Mouse (Mus musculus) adrenal gland, postnatal 25 days (tissue): ENCODE measurements around the gene Sipa1l1. TPM values are rescaled to one million over a fixed set of nuclear protein-coding genes. Genes with fewer than 3 reads are reported as not detected.

Experiments used
- DNase-seq: peaks from one replicate; pipeline ENCODE4 v3.0.0; 2021; ENCODE audit warnings: mixed read lengths
- long read RNA-seq: library from polyadenylated mRNA; stranded (forward); transcript quantifications from one replicate; pipeline ENCODE4 v2.0.0, GENCODE M21; 2021
- total RNA-seq: library from RNA; stranded (reverse); gene quantifications from 2 replicates; pipeline ENCODE4 v1.2.3, GENCODE M21; 2021

Gene Sipa1l1
- 30.1 and 30.6 TPM in 2 replicates for total RNA-seq
- long read RNA-seq, partial matches to known transcripts = 2 of 4 reads
- long read RNA-seq, other reads (novel, unspliced or antisense) = 2 of 4 reads

DNA sequence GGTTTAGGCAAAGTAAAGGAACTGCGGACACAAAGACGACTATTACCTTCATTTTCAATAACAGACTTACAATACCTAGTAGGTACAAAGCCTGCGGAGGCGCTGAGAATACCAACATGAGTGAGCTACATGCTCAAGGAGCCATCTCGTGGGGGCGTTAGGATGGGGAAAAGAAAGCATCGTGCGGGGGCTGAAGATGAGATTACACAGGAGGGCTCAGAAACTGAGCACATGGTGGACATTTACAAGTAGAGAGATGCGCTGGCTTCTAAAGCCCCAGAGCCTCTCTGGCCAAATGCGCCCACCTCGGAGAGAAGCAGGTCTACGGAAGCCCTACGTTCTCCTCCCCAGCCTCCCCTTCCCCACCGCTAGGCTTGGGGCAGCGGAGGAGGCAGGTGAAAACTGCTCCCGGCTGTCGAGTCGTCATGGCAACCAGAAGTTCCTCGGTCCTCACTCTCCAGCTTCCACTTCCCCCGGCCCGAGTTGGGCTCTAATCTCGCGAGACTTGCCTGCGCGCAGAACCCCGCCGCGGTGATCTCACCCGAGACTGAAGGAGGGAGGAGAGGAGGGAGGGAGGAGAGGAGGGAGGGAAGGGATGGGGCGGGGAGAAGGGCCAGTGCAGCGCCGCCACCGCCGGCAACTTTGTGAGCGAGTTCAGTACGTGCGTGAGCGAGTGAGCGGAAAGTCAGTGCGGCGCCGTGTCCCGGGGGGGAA lies at the start of gene Sipa1l1:
TSS of gene Sipa1l1 (plus strand) at position 501 of the 714 bp plus-strand sequence.
- peak; percentile 94 for DNase-seq

DNA sequence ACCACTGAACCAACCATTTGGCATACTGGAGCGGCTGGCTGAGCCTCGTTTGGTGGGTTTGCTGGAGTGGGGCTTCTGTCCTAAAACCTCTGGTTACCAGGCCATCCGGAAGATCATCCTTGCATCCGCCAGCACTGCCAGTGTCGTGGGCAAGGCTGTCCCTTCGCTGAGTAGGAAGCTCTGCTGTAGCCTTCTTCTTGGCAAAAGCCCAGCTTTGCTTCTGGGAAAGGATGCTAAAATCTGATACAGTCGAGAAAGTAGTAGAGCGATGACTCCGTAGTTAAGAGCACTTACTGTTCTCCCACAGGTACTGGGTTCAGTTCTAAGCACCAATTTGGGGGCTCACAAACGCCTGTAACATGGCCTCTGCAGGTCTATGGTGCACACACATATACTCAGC lies 47.2 kb upstream of the Sipa1l1 start:
- no peak for DNase-seq

DNA sequence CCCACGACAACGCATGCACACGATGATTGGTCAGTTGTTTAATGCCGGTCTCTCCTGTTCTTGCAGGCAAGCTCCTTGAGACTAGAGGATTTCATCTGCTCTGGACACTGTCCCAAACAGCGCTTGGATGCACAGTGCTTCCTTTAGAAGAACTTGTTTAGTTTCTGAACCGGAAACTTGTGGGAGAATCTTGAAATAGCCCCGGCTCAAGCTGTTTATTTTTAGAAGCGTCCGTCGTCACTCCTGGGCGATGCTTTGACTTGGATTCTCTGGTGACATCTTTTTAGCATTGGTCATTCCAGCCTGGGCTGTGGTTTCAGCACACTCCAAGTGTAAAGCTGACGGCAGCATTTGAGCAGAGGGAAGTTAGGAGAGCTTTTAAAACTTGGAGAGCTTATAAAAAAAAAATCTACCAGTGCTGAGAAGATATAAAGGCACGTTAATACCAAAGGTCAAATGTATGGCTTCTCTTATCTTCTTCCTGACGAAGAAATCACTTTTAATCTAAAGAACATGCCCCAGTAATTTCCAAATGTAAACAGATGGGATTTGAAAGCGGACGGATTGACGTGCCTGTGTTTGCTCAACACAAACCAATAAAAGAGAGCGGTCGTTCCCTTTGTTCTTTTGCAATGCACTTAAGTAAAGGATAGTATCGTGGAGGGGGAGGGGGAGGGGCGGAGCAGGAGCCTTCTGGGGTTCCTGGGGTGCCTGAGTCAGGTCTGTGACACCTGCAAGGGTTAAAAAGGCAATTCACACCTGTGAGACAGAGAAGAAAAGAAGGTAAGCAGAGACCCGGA lies 46.5 kb upstream of the Sipa1l1 start:
- DNase-seq = peak; percentile 6

DNA sequence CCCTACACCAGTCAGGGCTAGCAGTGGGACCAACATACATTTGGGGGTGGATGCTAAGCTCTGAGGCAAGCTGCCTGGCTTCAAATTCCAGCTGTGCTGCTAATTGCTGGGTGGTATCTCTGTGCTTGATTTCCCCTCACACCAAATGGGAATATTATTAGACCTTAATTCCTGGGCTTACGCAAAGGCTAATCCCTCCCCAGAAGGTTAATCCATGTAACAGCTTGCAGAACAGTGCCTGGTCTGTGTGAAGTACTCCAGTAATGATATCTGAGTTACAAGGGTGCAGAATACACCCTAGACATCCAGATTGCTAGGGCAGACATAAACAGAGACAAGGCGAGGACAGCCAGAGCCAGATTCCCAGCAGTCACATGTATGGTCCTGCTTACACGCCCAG lies 42.3 kb upstream of the Sipa1l1 start:
- no peak for DNase-seq

DNA sequence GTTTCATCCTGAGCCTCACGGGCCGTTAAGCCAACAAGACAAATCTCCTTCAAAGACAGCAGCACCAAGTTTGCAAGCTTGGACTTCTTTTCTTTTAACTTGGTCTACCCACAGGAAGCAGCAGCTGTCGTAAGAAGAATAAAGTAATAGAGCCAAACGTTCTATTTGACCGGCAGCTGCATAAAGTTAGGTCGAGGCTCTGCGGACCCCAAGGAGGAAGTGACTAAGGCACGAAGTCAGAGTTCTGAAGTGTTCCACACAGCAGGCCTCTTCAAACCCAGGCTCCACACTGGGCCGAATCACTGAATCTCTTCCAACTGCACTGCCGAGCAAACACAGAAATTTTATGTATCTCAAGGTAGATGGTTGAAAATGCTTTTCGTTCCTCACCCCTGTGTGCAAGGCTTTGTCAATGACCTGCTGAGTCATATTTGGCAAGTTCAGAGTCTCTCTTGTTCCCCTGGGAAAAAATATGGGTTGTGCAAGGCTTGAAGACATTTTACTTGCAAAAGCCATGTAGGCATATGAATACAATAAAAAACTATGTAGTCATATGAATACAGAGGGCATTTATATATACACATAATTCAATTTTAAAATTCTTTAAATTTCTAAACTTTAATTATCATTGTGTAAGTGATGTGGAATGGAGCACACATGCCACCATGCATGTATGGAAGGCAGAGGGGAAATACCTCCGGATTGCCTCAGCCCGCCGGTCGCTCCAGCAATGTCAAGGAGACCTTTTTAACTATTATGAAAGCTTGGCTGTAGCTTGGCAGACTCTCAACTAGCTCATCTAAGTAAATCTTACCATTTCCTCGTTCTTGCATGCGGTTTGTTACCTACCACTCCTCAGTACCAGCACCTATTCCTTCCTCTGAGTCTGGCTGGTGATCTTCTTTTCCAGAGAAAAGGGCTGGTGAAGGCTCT lies 29.6 kb upstream of the Sipa1l1 start:
- no peak for DNase-seq

DNA sequence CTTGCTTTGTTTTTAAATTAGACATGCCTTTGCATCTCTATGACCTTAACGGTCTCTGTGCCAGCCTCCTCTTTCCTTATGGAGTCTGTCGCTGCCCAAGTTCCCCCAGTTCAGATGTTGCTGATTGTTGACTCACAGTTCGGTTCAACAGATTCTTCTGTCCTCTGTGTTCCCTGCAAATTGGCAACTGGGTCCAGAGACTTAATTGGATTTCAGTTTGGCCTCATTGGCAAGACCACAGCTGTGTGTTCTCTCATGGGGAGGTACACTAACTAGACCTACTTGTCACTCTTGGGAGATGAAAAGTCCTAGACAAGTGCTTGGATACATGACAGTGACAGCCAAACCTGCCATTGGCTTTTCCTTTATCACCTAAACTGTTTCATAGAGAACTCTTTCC lies 25.7 kb upstream of the Sipa1l1 start:
- DNase-seq = no peak

DNA sequence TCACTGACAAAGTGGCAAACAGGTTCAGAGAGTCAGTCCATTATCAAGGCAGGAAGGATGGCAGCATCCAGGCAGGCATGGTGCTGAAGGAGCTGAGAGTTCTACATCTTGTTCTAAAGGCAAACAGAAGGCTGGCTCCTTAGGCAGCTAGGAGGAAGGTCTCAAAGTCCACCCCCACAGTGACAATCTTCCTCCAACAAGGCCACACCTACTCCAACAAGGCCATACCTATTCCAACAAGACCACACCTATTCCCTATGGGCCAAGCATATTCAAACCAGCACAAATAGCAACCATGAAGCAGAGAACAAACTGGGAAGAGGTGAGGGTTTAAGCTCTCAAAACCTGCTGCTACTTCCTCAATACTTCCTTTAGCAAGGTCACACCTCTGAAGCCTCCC lies 23.9 kb upstream of the Sipa1l1 start:
- no peak for DNase-seq

DNA sequence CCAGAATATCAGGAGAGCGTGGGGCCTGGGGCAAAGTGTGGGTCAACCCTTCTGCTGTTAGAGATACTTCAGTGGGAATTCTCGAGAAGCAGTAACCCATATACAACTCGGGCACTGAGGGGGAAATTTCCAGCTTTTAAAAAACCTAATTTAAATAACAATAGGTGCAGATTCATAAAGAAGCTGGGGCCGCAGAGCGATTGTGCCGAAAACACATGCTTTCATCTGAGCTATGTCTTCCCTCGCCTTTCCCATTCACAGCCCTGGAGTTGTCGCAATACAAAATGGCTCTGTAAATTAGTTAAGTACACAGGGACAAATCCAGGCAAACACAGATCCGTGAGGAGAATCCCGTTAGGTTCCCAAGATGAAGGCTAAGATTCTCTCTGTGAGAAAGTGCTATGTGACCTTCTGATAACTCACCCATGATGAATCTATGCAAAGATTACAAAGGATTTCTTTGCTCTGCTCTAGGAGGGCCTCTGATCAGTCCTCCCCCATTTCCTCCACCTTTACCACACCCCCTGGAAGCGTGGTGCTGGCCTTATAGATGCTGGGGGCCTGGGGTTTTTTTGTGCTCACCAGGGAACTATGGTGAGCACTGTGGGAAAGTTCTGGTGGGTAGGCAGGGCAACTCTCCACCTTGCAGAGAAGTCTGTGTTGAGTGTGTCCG lies 22.0 kb upstream of the Sipa1l1 start:
- no peak for DNase-seq

DNA sequence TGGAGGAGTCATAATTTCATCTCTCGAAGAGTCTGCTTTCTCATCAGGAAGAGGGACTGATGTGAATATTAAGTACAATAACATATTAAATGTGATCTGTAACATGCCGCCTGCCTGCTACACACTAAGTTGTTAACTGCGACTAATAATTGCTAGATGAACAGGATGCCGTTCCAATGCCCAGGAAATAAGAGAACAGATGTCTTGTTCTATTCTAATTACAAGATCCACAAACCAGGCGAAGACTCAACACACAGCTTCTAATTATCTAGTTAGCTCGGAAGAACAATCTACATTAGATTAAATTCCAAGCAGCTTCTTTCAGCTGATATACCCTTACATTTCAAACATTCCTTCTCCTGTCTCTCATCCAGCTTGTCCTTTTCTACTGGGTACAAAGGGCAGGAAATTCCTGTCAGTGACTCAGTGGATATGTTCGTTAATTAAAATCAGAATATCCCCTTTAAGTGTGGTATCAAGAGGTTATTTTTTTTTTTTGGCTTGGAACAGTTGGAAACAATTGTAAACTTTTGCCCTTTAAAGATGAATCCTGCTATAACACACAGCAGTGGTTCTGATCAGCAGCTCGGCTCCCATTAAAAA lies 20.7 kb upstream of the Sipa1l1 start:
- no peak for DNase-seq

DNA sequence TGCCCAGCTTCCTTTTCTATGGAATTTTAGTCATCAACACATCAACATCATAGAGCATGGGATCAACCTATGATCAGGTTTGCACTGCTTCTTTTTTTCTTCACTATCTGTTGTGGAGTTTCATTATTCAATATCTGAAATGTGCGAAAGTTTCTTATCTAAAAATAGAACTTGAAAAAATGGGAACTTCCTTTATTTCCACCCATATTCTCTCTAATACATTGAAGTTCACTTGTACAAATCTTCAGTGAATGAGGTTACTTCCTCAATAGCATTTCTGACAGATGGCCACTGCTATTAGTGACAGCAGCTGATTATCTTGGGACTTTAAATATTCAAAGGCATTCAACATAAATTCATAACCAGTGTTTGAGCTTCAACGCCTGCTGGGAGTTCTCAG lies 18.1 kb upstream of the Sipa1l1 start:
- no peak for DNase-seq

DNA sequence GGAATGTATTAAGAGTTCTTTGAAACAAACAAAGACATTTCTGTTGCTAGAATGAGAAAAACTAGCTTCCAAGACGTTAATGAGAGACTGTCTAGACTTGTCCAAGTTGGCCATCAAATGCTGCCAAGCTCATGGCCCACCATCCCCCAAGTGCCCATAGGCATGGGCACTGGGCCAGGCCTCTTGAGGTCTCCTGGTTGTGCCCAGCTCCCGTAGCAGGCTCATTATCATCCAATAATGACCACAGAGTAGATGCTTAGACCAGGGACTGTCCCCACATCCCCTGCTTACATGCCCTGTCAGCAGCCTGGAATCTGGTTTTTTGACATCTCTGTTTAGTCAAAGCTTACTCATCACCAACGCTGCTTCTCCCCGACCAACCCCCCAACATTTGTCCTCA lies 14.6 kb upstream of the Sipa1l1 start:
- no peak for DNase-seq

DNA sequence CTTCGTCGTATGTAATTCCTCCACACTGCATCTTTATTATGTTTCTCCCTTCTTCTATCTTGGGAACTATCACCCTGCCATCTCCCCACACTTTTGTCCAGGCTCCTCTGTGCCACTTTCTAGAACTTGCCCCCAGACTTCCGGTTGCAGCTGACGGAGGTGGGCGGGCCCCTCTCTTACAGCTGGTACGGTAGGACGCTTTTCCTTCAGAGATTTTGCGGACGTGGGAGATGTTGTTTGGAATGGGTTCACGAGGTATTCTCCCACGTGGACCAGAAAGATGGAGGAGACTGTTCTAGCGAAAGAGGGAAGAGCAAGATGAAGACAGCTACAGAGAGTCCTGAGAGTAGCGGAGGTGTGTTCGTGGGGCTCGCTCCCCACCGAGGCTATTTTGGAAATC lies 10.6 kb upstream of the Sipa1l1 start:
- DNase-seq = no peak

DNA sequence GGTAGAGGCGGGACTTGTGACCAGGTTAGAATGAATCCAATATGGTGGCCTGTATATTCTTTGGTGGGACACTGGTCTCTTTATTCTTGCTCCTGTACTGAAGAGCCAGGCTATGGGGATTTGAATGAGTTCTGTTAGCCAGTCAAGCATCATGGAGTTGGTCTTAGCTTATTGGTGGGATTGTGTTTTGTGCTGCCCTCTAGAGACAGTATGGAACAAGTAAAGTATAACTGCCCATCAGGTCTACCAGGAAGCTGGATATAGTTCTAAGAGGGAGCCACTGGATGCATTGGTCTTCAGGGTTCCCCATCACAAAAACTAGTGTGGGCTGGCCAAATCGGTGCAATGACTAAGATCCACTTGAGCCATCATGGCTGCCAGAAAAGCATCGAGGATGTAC lies 9.7 kb upstream of the Sipa1l1 start:
- no peak for DNase-seq

DNA sequence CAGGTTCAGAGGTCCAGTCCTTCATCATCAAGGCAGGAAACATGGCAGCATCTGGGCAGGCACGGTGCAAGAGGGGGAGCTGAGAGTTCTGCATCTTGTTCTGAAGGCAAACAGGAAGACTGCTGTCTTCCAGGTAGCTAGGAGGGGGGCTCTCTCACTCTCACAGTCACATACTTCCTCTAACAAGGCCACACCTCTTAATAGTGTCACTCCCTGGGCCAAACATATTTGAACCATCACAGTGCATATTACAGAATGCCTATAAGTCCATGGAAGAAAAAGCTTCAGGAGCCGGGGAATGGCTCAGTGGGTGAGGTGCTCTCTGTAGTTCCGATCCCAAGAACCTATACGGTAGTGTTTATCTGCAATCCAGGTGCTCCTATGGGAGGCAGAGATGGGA lies 3.5 kb upstream of the Sipa1l1 start:
- DNase-seq = no peak

DNA sequence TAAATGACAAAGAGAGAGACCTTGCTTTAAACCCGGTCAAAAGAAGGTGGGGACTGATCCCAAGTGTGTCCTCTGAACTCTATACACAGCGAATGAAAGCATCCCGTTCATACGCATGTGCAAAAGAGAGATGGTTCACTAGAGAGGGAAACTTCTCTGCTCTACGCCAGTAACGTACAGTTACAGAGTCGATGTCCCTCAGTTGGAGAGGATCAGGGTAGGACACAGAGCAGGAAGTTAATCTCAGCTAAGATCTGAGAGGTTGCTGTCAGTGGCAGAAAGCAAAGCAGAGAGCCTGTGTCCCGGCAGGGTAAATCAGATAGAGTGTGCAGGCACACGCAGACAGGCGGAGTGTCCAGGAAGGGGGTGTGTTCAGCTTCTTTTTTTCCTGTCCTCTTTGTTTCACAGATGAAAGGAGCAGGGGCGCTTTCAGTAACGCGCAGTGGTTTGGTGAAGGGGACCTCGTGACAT lies 3.0 kb upstream of the Sipa1l1 start:
- no peak for DNase-seq

DNA sequence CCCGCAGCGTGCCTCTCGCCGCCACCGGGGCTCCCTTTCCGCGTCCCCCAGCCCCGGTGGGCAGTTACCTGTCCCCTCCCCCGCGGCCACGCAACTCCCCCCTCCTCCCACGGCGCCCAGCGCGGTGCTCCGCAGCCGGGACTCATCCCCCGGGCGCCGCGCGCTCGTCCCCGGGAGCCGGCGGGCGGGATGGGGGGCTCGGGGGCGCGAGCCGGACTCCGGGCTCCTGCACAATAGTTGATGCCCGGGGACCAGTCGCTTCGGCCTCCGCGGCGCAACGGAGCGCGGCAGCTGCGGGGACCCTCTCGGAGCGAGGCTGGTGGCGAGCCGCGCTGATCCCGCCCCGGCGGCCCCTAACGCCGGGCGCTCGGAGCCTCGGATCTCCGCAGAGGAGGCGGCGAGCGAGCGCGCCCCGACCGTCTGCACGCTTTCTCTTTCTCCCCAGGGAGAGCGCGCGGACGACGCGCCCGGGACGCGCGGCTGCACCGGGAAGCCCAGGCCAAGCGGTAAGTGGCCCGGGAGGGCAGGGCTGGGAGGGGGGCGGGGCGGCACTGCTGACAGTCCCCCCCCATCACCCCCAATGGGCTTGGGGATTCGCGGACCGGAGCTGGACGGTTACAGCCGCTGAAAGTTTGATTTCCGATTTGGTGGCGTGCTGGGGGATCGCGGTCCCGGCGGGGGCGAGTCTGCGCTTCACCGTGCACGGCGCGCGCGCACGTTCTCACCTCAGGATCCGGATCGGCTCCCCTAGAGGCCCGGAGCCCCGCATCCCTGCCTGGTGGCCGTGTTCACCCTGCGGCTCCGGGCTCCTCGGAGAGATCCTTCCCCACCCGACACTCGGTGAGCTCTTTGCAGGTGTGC lies 681 bp downstream of the Sipa1l1 start:
- peak; percentile 71 for DNase-seq

DNA sequence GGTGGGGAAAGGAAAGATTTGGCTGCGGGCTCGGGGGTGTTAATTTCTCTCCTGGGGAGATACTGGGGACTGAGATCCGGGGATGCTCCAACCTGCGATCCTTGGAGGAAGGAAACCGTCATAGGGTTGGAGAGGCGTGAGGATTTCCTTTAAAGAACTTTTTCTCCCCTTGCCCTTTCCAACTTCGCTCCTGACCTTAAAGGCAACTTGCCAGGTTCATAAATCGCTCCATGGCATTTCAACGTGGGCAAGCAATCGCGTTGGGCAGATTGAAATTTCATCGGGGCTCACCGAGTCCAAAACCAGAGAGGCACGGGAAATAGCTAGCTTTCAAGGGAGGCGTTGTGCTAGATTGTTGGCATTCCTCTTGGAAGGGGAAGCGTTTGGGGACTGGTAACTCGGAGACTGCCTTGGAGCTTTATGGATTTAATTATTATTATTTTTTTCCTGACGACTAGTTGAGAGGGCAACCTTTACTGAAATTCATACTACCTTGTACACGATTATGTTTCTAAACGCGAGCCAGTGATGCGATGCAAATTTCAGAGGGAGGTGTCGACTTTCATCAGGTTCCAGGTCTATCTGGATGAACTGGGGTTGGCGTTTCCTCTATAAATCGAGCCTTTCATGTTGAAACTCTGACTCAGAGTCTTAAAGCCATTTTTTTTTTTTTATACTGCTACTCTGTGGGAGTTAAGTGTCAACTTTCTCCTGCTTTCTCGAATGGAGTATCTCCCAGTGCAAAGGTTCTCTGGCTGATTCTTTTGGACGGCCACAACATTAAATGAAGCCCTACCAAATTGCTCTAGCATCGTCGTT lies 1.6 kb downstream of the Sipa1l1 start:
- DNase-seq = peak; percentile 23

DNA sequence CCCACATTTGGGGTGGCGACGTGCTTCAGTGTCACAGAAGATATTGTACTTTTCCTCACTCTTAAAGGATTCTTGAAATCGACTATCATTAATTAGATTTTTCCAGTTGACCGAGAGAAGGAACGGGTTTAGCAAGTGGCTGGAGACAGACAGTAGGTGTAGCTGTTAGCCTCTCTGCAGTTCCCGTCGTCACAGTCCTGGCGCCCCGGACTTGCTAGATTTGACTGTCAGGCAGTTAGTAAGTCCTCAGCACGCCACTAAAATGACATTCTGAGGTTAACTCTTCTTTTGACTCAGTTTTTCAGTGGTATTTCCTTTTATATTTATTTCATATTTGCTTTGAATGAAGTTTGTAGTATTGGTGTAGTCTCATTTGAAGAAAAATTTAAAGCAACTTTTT lies 2.5 kb downstream of the Sipa1l1 start:
- peak; percentile 8 for DNase-seq

DNA sequence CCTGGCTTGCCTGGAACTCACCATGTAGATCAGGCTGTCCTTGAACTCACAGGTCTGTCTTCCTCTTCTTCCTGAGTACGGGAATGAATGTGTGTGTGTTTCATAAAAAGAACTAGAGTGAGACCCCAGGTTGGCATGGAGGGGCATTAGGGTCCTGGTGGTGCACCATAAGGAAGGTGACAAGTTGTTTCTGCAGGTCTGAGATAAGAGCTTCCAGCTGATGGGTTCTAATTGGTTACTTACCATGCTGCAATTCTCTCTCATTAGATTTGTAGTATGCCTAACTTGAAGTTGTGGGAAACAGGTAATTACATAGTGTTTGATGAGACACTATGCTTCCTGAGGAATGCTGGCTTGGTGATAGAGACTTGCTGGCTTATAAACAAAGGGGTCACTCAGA lies 4.5 kb downstream of the Sipa1l1 start:
- DNase-seq = no peak

DNA sequence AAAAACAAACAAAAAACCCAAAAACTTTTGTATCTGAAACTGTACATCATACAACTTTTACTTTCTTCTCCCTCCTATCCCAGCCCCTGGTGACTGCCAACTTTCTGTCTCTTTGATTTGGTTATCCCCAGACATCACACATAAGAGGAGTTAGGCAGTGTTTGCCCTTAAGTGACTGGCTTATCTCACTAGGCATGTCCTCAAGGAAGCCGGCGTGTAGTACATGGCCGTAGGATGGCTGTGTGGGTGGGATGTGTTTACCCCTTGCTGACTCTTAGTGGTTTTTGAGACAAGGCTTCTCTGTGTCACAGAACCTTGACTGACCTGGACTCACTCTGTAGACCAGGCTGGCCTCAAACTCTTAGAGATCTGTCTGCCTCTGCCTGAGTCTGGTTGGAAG lies 6.6 kb downstream of the Sipa1l1 start:
- DNase-seq = no peak
